Mouse (Mus musculus): Measurements from ENCODE around the gene Shisal1.

The Shisal1 gene

DNA sequence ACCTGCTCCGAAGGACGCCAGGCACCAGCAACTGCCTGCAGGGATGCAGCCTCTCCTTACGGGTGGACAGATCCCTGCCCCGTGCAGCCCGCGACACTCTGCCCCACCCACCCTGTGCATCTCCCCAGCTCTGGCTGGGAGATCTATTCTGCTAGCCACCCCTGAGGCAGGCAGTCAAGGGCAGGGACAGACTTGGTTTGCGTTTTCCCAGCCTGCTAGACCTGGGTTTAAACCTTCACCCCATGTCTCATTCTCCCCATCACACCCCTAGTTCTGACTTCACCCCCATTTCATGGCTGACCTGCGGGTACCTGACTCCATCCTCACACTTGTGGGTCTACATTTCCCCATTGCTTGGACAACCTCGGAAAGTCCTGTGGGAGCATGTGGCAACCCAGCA is at the start of gene Shisal1:
TSS of gene Shisal1 (minus strand) at position 101 of the 400 bp plus-strand sequence.
- in situ Hi-C loops (cut with MboI, MseI) = no loop called here

DNA sequence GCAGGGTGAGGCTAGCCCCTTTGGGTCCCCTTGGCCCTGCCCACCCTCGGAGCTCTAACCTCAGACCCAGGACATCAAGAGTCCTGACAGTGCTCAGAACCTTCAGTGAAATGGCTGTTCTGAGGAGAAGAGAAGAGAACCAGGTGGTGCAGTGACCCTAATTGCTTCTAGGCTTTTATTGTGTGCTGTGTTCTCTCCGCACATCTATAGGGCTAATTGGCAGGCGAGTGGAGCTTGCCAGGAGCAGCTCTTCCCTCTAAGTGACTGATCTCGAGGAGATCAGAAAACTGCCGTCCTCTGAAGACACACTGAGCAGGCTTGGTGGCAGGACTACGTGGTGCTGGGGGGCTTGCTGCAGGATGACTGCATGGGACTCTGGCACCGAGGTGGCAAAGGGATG is 43.6 kb upstream of the Shisal1 start:
- in situ Hi-C loops (cut with MboI, MseI) = loop anchor here in 1 of 2 experiments (25.0 kb wide), 1 partner anchor 1047 kb away; no protein-coding TSS in a partner anchor

DNA sequence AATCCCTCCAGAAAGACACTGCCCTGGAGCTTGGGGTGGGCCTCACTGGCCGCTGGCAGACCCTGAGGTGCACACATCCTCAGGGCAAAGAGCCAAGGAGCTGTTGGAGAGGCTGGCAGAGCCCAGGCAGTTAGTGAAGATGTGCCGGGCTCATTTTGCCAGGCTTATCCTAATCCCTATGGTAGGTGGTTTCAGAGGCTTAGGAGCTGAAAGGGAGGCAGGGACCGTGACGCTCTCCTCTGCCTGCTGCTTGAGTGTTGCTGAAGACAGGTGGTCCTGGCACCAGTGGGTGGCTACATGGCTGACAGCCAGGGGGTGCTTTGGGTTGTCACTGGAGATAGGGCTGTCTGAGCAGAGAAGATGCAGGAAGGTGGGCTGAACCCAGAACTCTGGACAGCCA is 37.4 kb upstream of the Shisal1 start:
- in situ Hi-C loops (cut with MboI, MseI) = loop anchor here in 1 of 2 experiments (10.0 to 25.0 kb wide), 2 partner anchors 1053 to 1991 kb away; no protein-coding TSS in a partner anchor

DNA sequence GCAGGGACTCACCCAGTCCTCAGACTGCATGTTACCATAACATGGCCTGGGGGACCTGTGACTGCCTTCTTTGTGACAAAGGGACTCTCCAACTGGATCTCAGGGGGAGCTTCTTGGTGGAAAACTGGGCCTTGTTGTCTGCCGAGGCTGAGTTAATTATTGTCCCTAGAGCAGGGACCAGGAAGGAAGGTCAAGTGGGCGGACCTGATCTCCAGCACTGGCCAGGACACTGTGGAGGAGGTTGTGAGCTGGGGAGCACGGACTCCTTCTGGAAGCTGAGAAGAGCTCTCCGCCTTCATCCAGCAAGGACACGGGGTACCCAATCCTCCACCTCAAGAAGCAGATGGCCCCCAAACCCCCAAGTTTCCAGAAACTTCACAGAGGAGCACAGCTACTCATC is 36.7 kb upstream of the Shisal1 start:
- in situ Hi-C loops (cut with MboI, MseI) = loop anchor here in 1 of 2 experiments (10.0 to 25.0 kb wide), 2 partner anchors 1054 to 1991 kb away; no protein-coding TSS in a partner anchor

DNA sequence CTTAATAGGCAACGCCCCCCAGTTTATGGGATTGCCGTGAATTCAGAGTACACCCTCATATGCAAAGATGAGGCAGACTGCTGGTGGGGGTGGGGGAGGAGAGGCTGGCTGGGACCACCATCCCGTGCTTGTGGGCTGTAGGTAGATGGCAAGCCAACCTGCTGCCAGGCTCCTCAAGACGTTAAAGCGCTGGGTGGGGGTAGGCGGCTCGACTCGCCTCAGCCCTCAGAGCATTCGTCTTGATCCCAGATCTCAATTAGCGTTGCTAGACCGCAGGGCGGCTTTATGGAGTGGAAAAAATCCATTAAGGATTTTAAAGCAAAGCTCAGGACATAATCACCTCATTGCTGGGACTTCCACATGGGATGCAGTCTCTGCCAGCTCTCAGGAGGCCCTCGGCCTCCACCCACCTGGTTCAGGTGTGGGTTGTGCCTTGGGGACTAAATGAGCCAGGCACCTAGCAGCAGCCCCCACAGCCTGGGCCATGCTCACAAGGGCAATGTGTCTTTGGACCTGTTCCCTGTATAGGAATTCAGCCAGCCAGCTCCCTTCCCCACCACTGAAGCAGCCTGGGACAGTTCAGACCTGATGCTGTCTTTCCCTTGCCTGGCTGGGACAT is 34.5 kb upstream of the Shisal1 start:
- in situ Hi-C loops (cut with MboI, MseI) = loop anchor here in 1 of 2 experiments (10.0 to 25.0 kb wide), 2 partner anchors 1056 to 1993 kb away; no protein-coding TSS in a partner anchor

DNA sequence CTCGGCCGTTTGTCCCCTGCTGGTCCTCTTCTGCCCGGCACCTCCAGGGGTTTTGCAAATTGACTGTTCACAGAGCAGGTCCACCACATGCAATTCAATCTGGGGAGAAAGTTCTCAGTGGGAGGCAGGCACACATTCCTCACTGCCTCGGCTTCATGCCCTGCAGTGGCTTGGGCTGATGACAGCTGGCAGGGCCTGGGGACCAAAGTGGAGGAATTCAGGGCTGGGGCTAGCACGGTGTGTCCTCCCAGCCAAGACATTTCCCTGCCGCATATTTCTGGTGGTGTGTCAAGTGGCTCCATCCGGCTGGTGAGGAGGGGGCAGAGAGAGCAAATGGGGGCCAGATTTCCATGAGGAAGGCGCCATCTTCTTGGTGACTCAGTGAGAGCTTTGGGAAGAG is 22.5 kb upstream of the Shisal1 start:
- in situ Hi-C loops (cut with MboI, MseI) = no loop called here

DNA sequence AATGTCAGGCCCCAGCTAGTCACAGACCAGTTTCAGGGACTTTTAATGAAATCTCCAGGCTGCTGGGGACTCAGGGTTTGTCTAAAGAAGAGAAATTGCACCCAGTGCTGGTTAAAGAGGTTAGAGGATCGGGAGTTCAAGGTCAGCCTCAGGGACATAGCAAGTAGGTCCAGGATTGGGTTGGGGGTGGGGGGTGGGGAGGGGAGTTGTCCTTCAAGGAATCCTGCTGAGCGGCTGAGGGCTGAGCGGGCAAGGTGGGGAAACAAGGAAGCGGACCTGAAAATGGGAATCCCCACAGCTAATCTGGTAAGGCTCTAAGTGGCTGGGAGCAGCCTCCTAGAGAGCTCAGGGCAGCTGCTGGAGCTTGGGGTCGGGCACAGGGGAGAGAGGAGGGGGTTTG is 20.9 kb upstream of the Shisal1 start:
- in situ Hi-C loops (cut with MboI, MseI) = no loop called here

DNA sequence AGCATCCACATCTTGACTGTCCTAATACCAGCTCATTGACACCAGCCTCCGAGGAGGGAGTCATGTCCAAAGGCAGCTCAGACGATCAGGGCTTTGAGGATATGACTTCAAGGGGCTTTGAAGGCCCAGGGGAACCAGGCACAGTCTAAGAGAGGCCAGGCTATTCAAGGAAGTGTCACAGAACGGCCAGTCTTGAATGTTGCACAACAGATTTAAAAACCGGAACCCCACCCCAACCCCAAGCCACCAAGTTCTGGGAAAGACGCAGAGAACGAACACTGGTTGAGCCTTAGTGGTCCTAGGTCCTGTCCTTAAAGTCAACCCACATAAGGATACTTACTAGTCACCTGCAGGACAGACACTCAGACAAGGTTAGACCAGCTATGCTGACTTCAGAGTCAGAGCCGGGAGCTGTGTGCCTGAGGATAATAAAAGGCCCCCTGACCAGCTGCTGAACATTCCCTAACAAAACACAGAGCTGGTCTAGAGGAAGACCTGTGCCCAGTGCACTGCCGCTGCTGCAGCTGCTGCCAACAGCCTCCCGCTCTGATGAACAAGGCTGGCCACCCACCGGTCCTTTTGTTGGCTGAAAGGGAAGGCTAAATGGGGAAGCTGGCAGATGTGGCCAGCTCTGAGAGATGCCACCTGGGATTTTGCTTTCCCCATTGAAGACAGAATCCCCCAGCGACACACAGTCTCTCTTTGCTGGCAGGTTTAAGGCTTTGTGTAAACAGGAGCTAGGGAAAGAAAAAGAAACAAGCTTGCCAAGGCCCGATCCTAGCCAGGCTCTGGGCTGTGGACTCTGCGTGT is 19.8 kb upstream of the Shisal1 start:
- in situ Hi-C loops (cut with MboI, MseI) = no loop called here

DNA sequence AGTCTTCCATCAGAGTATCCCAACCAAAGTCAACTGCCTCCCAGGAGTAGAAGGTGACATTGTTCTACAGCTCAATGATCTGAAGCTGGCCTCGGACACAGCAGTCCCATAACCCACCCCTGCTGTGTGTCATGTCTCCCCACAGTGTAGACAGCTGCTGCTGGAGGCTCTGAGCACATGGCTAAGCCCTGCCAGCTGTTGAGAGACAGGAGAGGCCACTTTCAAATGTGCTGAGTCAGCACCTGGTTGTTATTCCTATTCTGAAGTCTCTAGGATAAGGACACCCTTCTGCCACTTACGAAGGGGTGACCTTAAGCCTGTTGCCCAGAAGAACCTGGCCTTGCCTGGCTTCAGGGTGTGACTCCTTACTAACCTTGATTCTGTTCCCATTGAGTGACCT is 14.5 kb upstream of the Shisal1 start:
- in situ Hi-C loops (cut with MboI, MseI) = no loop called here

DNA sequence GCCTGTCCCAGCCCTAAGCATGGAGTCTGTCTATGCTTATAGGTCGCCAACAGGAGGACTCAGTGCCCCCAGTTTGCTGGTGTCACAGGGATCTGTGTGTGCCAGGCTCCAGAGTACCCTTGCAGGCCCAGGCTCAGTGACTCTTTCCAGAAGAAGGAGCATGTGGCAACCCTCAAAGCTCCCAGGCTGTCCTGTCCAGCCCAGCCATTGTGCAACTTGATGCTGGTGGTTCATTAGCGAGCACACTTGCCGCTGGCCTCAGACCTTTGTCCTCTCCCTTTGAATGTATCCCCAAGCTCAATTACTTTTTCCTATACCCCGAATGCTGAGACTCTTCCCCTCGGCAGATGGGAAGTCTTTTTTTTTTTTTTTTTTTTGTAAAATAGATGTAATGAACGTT is 12.1 kb upstream of the Shisal1 start:
- in situ Hi-C loops (cut with MboI, MseI) = no loop called here

DNA sequence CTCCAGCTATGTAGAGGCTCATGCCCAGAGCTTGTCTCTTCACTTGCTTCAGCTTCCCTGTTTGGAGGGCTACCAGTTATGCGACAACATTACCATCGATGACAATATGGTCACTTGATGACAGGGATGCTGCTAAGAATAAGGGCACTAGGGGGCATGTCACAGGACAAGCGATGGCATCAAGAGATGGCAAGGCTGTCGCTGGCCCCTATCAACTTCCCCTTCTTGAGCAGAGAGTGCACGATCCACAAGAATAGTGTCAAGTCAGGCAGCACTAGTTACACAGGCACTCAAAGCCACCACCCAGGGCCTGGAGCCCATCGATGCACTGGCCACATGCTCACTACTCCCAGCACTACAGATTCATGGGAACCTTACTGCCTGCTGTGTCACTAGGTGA is 8.4 kb upstream of the Shisal1 start:
- in situ Hi-C loops (cut with MboI, MseI) = no loop called here

DNA sequence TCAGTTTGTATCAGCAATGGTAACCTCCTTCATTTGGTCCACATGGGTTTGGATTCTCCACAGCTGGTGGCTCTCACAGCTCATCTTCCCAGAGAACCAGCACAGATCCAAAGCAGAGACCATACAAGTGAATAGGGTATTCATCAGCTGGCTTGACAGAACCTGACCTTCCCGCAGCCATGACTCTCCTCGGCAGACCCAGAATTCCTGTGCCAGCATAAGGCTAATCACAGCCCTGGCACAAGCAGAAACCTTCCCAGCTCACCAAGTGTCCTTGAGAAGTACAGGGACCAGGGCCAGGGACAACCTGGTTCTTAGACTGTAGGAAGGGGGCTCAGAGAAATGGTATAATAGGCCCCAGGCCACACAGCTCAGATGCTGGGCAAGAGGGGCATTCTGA is 6.2 kb upstream of the Shisal1 start:
- in situ Hi-C loops (cut with MboI, MseI) = no loop called here

DNA sequence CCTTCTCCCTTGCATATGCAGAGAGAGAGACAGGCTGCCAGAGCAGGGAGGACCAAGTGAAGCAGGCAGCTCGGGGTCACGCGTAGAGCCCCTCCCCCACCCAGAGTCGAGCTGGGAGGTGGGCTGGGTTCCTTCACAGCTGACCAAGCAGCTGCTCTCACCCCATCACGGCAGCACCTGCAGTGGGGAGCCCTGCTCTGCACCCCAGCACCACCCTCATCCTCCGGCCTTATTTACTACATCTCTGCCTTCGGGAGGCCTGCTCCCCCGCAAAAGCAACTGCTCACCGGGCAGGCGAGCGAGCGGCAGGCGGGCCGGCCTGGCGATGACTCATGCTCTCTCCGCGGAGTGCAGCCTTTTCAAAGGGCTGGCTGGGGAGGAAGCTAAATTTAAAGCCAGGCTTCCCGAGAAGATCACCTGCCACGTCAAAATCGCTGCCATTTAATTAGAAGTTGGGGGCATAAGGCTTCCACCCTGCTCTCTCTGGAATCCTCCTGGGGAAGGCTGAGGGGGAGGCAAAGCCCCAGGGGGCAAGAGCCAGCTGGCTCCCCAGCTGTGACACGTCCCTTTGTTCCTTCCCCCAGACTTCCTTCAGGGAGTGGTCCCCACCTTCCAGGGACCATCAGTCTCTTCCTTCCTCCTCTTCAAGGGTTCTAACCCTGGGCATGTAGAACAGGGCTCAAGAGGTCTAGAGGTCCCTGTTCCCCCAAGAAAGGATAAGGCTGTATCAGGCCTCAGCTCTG is 3.7 kb upstream of the Shisal1 start:
- in situ Hi-C loops (cut with MboI, MseI) = no loop called here

DNA sequence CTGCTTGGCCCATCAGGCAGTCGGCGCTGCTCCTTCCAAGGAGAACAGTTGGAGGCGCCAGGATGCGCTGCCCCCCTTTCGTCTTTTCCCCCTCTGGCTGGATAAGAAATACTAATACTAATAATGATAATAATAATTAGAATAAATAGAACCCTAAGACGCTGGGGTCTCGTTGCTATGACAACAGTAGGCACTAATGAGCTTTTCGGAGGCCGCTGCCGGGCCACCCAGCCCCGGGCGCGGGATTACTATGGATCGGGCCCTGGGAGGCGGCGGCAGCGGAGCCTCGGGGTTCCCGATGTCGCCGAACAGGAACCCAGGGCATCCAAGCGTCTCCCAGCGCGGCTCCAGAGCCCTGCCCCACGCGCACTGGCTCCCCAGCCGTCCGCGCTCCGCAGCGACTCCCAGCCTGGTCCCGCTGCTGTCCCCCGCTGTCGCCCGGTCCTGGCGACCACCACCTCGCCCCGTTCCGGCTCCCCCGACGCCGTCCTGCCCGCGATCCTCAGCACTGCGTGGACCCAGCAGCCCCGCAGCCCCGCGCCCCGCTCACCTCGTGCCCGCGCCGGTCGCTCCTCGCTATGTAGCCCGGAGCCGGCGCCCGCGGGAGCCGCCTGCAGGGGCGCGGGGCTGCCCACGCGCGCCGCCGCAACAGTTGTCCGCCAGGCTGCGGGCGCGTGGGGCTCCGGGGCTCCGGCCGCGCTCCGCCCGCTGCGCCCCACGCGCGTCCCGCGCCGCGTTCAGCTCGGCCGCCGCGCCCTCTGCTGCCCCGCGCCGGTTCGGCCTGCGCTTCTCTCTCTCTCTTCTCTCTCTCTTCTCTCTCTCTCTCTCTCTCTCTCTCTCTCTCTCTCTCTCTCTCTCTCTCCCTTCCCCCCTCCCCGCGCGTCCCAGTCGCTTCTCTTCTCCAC is 833 bp downstream of the Shisal1 start:
- in situ Hi-C loops (cut with MboI, MseI) = no loop called here

DNA sequence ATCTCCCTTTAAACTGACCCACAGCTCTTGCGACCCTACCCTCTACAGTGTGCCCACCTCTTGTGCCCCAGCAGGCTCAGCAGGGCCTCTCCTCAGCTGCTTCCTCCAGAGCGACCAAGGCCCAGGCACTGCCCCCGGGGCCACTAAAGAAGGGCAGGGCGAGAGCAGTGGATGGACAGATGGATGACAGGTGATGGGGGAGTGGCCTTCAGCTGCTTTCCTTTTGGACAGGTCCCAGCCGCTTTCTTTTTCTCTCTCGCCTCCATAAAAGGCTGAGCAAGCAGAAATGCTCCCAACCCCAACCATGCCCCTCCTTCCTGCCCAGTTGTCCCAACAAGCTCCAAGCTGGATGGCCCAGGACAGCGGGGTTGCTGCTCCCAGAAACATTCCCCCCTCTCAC is 2.7 kb downstream of the Shisal1 start:
- in situ Hi-C loops (cut with MboI, MseI) = no loop called here

DNA sequence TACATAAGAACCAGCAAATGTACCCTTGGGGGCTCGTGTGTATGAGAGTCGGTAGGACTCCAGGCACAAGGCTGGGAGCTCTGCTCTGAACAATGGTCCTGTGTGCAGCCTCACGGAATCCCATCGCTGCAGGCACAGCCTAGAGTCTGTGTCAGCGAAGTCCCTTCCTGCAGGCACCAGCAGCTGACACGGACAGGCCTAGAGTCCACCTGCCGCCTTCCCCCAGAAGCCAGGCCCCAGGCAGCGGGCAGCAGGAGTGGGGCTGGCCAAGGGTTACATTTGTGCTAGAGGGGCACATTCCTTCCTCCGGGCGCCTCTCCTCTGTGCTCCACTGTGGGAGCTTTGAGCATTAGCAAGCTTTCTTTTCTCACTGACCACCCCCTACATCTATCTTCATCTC is 3.3 kb downstream of the Shisal1 start:
- in situ Hi-C loops (cut with MboI, MseI) = no loop called here

DNA sequence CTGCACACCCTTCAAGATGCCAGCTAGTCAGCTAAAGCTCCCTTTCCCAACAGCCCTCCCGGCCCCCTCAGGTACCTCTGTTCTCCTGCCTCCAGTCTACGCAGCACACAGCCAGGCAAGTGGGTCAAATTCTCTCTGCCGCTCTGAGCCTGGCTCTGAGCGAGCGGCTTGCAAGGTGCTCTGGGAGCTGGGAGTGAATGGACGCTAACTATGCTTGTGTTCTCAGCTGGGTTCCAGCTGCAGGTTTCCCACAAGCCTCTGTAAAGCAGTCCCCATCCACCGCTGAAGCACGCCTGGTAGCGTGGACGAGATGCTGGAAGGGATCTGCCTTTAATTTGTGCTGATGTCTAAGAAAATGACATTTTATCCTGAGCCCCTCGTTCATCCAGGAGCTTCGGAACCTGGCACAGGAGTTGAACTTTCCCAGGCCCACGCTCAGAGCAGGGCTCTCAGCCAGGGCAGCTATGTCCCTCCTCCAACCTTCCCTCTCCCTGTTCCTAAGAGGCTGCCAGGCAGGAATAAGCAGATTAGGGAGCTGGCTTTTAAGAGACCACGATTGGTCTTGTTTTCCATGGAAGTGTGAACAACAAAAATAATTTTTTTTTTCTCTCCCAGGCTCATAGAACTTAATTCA is 5.1 kb downstream of the Shisal1 start:
- in situ Hi-C loops (cut with MboI, MseI) = no loop called here

DNA sequence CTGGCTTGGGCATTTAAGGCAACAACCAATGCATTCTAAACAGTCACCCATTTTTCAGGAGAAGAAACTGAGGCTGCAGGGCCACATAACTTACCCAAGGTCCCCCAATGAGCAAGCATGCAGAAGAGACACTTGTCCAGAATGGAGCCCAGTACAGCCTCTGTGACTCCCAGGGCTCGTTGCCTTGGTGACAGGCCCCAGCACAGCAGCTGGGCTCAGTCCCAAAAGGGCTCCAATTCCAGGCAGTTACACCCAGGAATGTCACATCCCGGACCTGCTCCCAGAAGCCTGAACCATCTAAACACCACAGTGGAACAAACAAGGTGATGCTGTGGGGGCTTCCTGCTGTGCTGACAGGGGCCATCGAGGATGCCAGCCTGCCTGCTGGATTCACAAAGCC is 6.1 kb downstream of the Shisal1 start:
- in situ Hi-C loops (cut with MboI, MseI) = no loop called here

DNA sequence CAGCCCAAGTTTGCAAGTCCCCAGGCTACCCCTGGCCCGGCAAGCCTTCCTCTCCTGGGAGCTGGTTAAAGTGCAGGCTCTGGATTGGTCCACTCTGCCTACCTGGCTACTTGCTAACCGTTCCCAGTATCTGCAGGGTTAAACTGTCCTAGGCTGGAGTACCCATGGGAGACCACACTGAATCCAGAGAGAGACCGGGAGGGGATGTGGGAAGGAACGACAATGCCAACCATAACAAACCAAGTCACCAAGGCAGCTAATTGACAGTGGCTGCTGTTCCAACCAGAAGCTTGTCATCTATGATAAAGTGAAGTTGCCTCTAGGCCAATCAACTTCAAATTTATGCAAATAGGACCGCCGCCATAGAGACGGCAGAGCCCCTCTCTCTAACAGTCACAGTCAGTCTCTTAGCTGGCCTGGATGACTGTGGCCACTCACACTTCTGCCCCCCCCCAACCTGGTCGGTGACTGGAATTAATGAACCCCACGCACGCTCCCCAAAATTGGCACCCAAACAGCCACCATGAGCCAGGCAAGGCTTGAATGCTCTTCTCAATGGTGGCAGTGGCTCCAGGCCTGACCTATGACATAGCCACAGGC is 13.2 kb downstream of the Shisal1 start:
- in situ Hi-C loops (cut with MboI, MseI) = loop anchor here in 1 of 2 experiments (10.0 kb wide), 1 partner anchor 1071 kb away; the partner anchor contains the start of gene 7530416G11Rik

DNA sequence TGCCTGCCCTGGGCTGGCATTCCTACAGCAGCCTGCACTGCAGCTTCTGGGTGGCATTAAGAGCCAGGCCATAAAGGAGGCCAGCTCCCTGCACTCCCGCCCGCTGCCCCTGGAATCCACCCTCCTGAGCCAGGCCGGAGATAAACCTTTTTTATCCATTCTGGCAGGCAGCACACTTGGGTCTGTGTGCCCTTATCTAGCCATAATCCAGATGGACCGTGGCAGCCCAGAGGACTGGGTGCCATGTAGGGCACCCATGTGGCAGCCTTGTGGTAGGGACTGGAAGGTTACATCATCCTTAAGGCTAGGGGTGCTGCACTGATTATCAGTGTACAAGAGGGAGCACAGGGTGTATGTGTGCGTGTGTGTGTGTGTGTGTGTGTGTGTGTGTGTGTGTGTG is 16.4 kb downstream of the Shisal1 start:
- in situ Hi-C loops (cut with MboI, MseI) = loop anchor here in 1 of 2 experiments (10.0 kb wide), 1 partner anchor 1074 kb away; the partner anchor contains the start of gene 7530416G11Rik

All from T-helper 17 cell (primary cell).